Mouse (Mus musculus) neural tube, embryonic 11.5 days (tissue): ENCODE data around the gene Angptl7. TPM values are rescaled to one million over a fixed set of nuclear protein-coding genes. Genes with fewer than 3 reads are reported as not detected.
A peak's percentile ranks its signal among the peaks of the same experiment; 100 is the strongest.

Source experiments
- ATAC-seq: fragments of 200-750 bp; cut with Nextera tagmentation; 2 replicates; pipeline ENCODE4 v1.8.0; 2017; ENCODE audit warnings: moderate number of reproducible peaks, mild to moderate bottlenecking, moderate TSS enrichment, moderate library complexity; ENCODE audit not compliant: insufficient read depth, low FRiP score, low TSS enrichment
- DNase-seq: peaks from one replicate; pipeline ENCODE4 v3.0.0-alpha.2; 2015; ENCODE audit warnings: low spot score
- H3K27ac ChIP-seq: fragments of 300-500 bp; sonication (generic); 2 replicates; pipeline ENCODE4 v1.5.1; 2014; ENCODE audit warnings: low read depth, mild to moderate bottlenecking, low read length
- H3K27me3 ChIP-seq: fragments of 300-500 bp; sonication (generic); 2 replicates; pipeline ENCODE4 v1.6.1; 2014; ENCODE audit warnings: mild to moderate bottlenecking, low read length, mixed read lengths; ENCODE audit not compliant: control insufficient read depth, insufficient read depth
- H3K36me3 ChIP-seq: fragments of 300-500 bp; sonication (generic); 2 replicates; pipeline ENCODE4 v1.6.1; 2014; ENCODE audit warnings: mild to moderate bottlenecking, low read length, moderate library complexity, mixed read lengths; ENCODE audit not compliant: control insufficient read depth, insufficient read depth
- H3K4me1 ChIP-seq: fragments of 300-500 bp; sonication (generic); 2 replicates; pipeline ENCODE4 v1.6.1; 2014; ENCODE audit warnings: low read length, mixed read lengths; ENCODE audit not compliant: control insufficient read depth, insufficient read depth
- H3K4me2 ChIP-seq: fragments of 300-500 bp; sonication (generic); 2 replicates; pipeline ENCODE4 v1.6.1; 2014; ENCODE audit warnings: low read depth, mild to moderate bottlenecking, moderate library complexity
- H3K4me3 ChIP-seq: fragments of 300-500 bp; sonication (generic); 2 replicates; pipeline ENCODE4 v1.5.1; 2014; ENCODE audit warnings: low read depth, low read length
- H3K9ac ChIP-seq: fragments of 300-500 bp; sonication (generic); 2 replicates; pipeline ENCODE4 v1.6.1; 2014; ENCODE audit warnings: mild to moderate bottlenecking, low read length
- H3K9me3 ChIP-seq: fragments of 300-500 bp; sonication (generic); 2 replicates; pipeline ENCODE4 v1.6.1; 2016; ENCODE audit warnings: low read length; ENCODE audit not compliant: control insufficient read depth
- WGBS: fragments of 180-500 bp; shearing (Covaris S2); extraction: QIAGEN DNeasy Blood & Tissue Kit; methylation state at CpG from one replicate; pipeline ENCODE4 v1.1.7; 2014; 5-methylcytosine and 5-hydroxymethylcytosine counted together
- polyA plus RNA-seq: library from polyadenylated mRNA; unstranded; fragments of >200 nt; fragmentation: Nextera tagmentation; extraction: Ambion mirVana; gene quantifications from 2 replicates; pipeline ENCODE4 v1.2.1, GENCODE M21; 2014

The Angptl7 gene
- polyA plus RNA-seq, 1 experiment from 2014 or later, result 0.31 TPM

GRCm38 (mm10) chr4:148455477-148456025 lies 44.7 kb downstream of the Angptl7 start:
- Histone ChIP-seq H3K9me3 (no peaks in the 10 kb centered on the region), H3K9ac (no peak overlapping the region), H3K36me3 (peaks cover 29% of the 10 kb centered on the region), H3K4me2 (no peak overlapping the region), H3K4me3 (no peak overlapping the region), H3K27ac (no peak overlapping the region), H3K27me3 (no peaks in the 10 kb centered on the region), H3K4me1 (no peaks in the 10 kb centered on the region)
- WGBS, result 97% methylated on average over 5 of the region's 5 CpGs
- DNase-seq (no peak), ATAC-seq (no peak)

DNA sequence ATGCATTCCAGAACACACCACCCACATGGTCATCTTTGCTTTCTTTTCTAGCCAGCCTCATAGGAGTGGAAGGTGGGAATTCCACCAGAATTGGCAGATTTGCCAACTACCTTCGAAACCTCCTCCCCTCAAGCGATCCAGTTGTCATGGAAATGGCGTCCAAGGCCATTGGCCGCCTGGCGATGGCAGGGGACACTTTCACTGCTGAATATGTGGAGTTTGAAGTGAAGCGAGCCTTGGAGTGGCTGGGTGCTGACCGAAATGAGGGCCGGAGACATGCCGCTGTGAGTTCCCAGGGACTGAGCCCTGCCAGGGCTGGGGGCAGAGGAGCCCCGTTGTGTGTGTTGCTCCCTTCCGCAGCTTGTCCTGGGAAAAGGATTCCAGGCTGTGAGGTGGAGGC lies 46.6 kb downstream of the Angptl7 start:
- Histone ChIP-seq H3K4me3 (no peak overlapping the region), H3K9ac (no peak overlapping the region), H3K36me3 (peaks cover 25% of the 10 kb centered on the region), H3K4me2 (no peak overlapping the region), H3K27ac (no peak overlapping the region), H3K27me3 (no peaks in the 10 kb centered on the region), H3K9me3 (no peaks in the 10 kb centered on the region), H3K4me1 (peaks cover 8% of the 10 kb centered on the region)
- ATAC-seq (no peak), DNase-seq (no peak)
- WGBS, result 94% methylated on average over 11 of the region's 11 CpGs

DNA sequence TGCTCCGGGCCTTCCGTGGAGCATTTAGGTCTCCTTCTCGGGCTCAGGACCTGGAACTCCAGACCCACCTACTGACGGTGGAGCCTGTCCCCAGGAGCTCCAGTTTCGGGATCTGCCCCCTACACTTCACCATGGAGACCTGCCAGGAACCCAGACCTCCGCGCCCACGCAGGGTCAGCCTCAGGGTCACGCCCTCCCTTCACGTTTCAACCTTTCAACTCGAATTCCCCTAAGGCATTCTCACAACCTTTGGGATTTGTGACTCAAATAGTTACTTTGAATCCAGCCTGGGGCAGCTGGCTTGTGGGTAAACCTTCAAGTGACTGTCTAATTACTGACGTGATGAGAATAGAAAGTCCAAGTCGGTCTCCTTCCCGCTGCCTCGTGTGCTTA lies 51.4 kb downstream of the Angptl7 start:
- Histone ChIP-seq H3K4me1 (peaks cover 11% of the 10 kb centered on the region), H3K36me3 (peaks cover 2% of the 10 kb centered on the region; the same call in 1 of the 2 replicates), H3K9ac (peak overlapping the region; percentile 87), H3K9me3 (no peaks in the 10 kb centered on the region), H3K4me3 (peak overlapping the region; percentile 95), H3K27me3 (no peaks in the 10 kb centered on the region), H3K27ac (peak overlapping the region; percentile 49; the same call in 1 of the 2 replicates), H3K4me2 (peak overlapping the region; percentile 77)
- DNase-seq, result no peak
- WGBS, result 0% methylated on average over 15 of the region's 15 CpGs
- ATAC-seq, result peak; percentile 25

- ATAC-seq, result peak; percentile 95
- Histone ChIP-seq H3K27ac (peak within 1 kb of the TSS; percentile 49; the same call in 1 of the 2 replicates), H3K27me3 (no peaks in the 10 kb centered on the region), H3K4me3 (peak within 1 kb of the TSS; percentile 95), H3K4me2 (peak within 1 kb of the TSS; percentile 77), H3K9me3 (no peaks in the 10 kb centered on the region), H3K9ac (peak within 1 kb of the TSS; percentile 87), H3K36me3 (no peaks in the 10 kb centered on the region; the same call in 1 of the 2 replicates), H3K4me1 (peaks cover 14% of the 10 kb centered on the region)
- under 1% methylated on average over 56 of the region's 56 CpGs for WGBS
- DNase-seq, result peak; percentile 94
Observed at GRCm38 (mm10) chr4:148448179-148448852, 51.9 kb downstream of the Angptl7 start, which contains the start of gene Mtor. Mtor (plus strand) TSS chr4:148448611.

Other genes with a start within 250 kb of the Angptl7 start
- gene Disp3, start 212.5 kb downstream of the Angptl7 start, polyA plus RNA-seq, result 13.1 and 14.2 TPM in 2 replicates
- gene Ubiad1, start 55.7 kb downstream of the Angptl7 start, polyA plus RNA-seq, result 17.6 and 19.0 TPM in 2 replicates
- gene Mtor, start 51.8 kb downstream of the Angptl7 start, polyA plus RNA-seq, result 34.1 and 36.1 TPM in 2 replicates
- 102 and 108 TPM in 2 replicates for gene Exosc10, start 58.0 kb upstream of the Angptl7 start, polyA plus RNA-seq
- 194 and 196 TPM in 2 replicates for gene Srm, start 91.0 kb upstream of the Angptl7 start, polyA plus RNA-seq
- 0.17 and 0.35 TPM in 2 replicates for gene Masp2, start 102.1 kb upstream of the Angptl7 start, polyA plus RNA-seq
- 179 and 211 TPM in 2 replicates for gene Tardbp, start 126.6 kb upstream of the Angptl7 start, polyA plus RNA-seq
- gene Gm572, start 142.9 kb upstream of the Angptl7 start, polyA plus RNA-seq, result not detected in 2 replicates